Mouse (Mus musculus): ENCODE data around the gene Gm14685.
"Not testable (repeated sequence)": the region's sequence is repeated elsewhere in the genome, so short reads cannot be mapped to it uniquely, and the experiment has no call there.

The Gm14685 gene

DNA sequence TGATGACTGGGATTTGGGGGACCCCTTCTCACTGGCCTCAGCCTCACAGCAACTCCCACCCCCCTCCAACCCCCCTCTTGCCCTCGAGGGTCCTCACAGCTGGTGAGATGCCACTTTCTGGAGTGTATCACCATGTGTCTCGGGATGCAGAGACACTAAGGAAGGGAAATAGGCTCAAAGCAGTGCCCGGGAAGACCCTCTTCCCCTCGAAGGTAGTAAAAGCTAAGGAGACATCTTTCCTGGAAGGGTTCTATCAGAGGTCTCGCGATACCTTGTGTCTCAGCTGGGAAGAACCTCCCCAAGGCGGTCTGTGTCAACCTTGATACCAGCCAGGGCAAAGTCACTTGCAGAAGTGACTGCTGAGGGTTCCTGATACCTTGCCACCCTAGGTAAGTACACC lies at the start of gene Gm14685:
Gene Gm14685 (plus strand): TSS at position 301 of the 400 bp plus-strand sequence.
- not testable (repeated sequence) for DNase-seq

DNA sequence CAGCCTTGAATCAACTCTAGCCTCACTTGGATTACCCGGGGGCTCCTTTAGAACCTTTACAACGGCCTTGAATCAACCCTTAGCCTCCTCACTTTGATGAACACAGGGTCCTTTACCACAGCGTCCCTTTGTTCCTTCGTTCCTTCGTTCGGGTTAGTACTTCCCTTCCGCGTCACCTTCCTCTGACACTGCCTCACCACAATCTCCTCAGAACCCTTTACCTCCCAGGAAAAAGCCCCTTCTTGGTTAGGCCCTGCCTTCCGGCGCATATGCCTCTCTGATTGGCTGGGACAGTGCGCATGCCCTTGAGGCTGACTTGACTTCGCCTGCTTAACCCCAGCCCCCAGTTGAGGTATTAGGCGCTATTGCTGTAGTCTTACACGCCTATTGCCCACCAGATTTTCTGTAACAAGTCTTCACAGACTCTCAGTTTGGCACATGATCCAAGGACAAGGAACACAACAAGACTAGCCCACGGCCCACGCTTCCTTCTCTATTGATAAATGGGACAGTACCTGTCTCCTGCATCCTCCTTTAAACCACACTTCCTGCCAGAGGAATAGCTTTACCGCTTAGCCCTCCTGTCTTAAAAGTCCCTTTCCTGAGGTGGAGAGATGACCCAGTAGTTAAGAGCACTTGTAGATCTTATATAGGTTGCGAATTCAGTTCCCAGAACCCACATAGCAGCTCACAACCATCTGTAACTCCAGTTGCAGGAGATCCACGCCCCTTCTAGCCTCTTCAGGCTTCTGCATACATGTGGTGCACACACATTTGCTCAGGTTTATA lies 34.4 kb upstream of the Gm14685 start, which contains the start of gene Xlr4a:
Gene Xlr4a (minus strand): TSS at position 212 of the 789 bp plus-strand sequence.
- DNase-seq = peak; percentile 47

DNA sequence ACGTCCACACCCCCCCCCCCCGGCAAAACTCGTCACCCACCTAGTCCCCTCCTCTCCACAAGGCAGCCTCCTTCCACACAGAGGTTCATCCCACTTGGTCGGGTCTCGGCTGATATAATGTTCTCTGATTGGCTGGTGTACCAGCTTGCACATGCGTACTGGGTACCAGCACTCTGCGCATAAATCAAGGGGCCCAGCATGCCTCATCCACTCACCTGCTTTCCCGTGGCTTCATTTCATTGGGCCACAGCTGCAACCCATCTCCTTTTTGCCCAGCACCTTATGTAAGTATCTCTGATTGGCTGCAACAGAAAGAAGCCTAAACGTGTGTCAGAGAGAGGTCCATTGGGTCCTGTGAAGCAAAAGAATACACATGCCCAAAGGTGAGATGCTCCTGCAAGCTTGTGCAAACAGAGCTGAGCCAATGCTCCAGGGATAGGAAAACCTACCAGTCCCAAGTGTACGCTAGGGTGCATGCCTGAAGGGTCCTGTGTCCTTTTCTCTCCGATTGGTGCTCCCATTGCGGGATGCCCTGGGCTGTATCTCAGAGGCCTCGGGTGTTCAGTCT lies 19.8 kb upstream of the Gm14685 start, which contains the start of gene Xlr3a:
Gene Xlr3a (minus strand): TSS at position 155 of the 568 bp plus-strand sequence.
- peak; percentile 14 for DNase-seq

DNA sequence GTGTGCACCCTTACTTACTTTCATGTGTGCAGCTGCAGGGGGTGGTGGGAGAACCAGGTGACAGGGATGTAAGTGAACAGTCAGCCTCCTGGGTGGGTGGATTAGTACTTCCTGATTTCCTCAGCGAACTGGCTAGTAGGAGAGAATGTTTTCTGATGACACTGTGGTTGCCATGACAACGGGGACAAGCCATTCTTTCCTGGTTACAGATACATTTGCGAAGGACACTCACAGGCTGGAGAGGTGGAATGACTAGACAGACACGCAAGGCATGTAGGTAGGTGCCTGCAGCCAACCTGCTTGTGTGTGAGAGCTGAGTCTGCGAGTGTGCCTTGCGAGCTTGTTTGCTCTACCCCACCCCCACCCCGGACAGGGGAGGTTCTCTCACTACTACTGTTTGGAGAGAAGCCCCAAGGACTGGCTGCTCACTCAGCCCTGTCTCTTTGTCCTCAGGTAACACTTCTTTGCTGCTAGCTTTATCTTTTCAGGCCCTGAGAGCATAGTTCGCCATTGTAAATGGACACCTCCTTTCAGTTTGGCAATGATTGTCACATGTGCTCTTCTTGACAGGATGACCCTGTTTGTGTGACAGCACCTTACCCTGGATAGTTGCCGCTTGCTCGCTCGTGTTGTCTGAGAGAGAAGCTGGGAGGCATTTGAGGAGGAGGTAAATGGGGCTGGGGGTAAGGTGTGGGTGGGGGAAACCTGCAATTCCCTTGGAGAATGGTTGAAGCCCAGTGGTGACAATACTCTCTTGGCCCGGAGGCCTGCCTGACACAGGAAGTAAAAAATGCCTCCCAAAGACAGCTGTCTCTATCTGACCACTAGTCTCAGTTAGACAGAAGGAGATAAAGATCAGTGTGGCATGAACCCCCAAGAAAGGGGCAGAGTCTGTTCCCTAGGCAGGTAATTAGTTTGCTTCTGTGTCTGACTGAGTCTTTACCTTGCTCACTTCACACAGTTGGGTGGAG lies 6.3 kb downstream of the Gm14685 start:
- DNase-seq = not testable (repeated sequence)

DNA sequence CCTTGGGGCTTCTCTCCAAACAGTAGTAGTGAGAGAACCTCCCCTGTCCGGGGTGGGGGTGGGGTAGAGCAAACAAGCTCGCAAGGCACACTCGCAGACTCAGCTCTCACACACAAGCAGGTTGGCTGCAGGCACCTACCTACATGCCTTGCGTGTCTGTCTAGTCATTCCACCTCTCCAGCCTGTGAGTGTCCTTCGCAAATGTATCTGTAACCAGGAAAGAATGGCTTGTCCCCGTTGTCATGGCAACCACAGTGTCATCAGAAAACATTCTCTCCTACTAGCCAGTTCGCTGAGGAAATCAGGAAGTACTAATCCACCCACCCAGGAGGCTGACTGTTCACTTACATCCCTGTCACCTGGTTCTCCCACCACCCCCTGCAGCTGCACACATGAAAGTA lies 26.4 kb downstream of the Gm14685 start:
- DNase-seq = not testable (repeated sequence)

DNA sequence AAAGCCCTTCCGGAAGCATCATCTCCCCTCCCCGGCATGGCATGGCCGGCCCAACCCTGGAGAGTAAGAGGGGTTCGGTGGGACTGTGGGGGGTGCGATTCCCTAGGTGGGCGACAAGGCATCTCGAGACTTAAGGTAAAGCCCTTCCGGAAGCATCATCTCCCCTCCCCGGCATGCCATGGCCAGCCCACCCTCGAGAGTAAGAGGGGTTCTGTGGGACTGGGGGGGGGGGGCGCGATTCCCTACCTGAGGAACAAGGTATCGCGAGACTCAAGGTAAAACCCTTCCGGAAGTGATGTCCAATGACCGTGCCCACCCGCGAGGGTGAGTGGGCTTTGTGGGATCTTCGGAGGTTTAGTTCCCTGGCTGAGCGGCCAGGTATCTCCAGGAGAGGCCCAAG lies 31.6 kb downstream of the Gm14685 start, which contains the start of gene Xlr5b:
Gene Xlr5b (plus strand): TSS at position 301 of the 400 bp plus-strand sequence.
- DNase-seq = not testable (repeated sequence)

DNA sequence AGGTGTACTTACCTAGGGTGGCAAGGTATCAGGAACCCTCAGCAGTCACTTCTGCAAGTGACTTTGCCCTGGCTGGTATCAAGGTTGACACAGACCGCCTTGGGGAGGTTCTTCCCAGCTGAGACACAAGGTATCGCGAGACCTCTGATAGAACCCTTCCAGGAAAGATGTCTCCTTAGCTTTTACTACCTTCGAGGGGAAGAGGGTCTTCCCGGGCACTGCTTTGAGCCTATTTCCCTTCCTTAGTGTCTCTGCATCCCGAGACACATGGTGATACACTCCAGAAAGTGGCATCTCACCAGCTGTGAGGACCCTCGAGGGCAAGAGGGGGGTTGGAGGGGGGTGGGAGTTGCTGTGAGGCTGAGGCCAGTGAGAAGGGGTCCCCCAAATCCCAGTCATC lies 32.5 kb downstream of the Gm14685 start, which contains the start of gene DXBay18:
Gene DXBay18 (minus strand): TSS at position 101 of the 400 bp plus-strand sequence.
- DNase-seq = not testable (repeated sequence)

DNA sequence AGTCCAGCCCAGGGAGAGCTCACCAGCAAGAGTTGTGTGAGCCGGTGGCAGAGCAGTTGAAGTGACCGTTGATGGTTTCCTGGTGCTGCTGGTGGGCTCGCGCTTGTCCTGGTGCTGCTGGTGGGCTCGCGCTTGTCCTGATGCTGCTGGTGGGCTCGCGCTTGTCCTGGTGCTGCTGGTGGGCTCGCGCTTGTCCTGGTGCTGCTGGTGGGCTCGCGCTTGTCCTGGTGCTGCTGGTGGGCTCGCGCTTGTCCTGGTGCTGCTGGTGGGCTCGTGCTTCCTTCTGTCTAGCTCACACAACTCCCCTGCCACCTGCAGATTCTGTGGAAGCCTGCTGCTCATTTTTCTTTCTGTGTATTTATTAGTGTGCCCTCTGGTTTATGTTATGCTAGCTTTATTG lies 60.0 kb downstream of the Gm14685 start, which contains the start of gene Spin2d:
Gene Spin2d (minus strand): TSS at position 101 of the 400 bp plus-strand sequence.
- not testable (repeated sequence) for DNase-seq
